Mouse (Mus musculus): ENCODE results near the gene Tmem63b. TPM values are rescaled to one million over a fixed set of nuclear protein-coding genes. Genes with fewer than 3 reads are reported as not detected.

Gene Tmem63b
- polyA plus RNA-seq, 1 experiment from 2014 or later: 40.4 TPM

- Histone ChIP-seq H3K4me3 (ENCODE audit: low read length) (peak overlapping the region; percentile 96), H3K9ac (ENCODE audit: low read length) (peak overlapping the region; percentile 91), H3K36me3 (ENCODE audit: control insufficient read depth, insufficient read depth) (no peaks in the 10 kb centered on the region), H3K27ac (ENCODE audit: low read length) (peak overlapping the region; percentile 81), H3K4me1 (ENCODE audit: control insufficient read depth, insufficient read depth, low read length) (peaks cover 29% of the 10 kb centered on the region), H3K27me3 (ENCODE audit: control insufficient read depth, insufficient read depth, low read length) (no peaks in the 10 kb centered on the region), H3K4me2 (ENCODE audit: low read depth, low read length) (peak overlapping the region; percentile 79), H3K9me3 (replicated peaks; ENCODE audit: control insufficient read depth, low read length) (no peaks in the 10 kb centered on the region)
- ATAC-seq (replicated peaks; ENCODE audit: extremely low read depth, insufficient read depth, low FRiP score): peak; percentile 46
- under 1% methylated on average over 57 of the region's 58 CpGs for WGBS
Observed at GRCm38 (mm10) chr17:45685171-45686092, 1.3 kb downstream of the Tmem63b start.

DNA sequence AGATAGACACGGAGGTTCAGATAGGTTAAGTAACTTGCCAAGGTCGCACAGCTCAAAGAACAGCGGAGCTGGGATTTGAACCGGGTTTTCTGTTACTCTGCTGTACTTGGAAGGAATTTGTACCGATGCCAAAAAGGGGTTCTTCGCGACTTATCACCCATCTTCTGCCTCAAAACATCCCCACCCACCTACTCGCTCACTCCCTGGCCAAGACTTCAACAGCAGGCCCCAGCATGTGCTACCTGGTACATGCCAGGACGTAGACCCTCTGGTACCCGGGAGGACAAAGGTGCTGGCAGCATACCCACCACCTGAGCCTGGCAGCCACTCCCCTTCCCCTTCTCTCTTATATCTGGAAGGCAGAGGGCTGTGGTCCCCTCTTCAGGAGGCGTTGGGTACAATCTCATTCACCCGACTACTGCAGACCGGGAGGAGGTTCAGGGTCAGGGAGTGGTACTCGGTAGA lies 2.0 kb downstream of the Tmem63b start:
- 44% methylated on average over 14 of the region's 14 CpGs for WGBS
- H3K4me2 ChIP-seq (ENCODE audit: low read depth, low read length): peak overlapping the region; percentile 79
- H3K27ac ChIP-seq (ENCODE audit: low read length): peak overlapping the region; percentile 81
- ATAC-seq (replicated peaks; ENCODE audit: extremely low read depth, insufficient read depth, low FRiP score): no peak
- peak overlapping the region; percentile 96 for H3K4me3 ChIP-seq (ENCODE audit: low read length)
- H3K27me3 ChIP-seq (ENCODE audit: control insufficient read depth, insufficient read depth, low read length): no peaks in the 10 kb centered on the region
- no peaks in the 10 kb centered on the region for H3K36me3 ChIP-seq (ENCODE audit: control insufficient read depth, insufficient read depth)
- H3K9me3 ChIP-seq (replicated peaks; ENCODE audit: control insufficient read depth, low read length): no peaks in the 10 kb centered on the region
- H3K4me1 ChIP-seq (ENCODE audit: control insufficient read depth, insufficient read depth, low read length): peaks cover 29% of the 10 kb centered on the region
- H3K9ac ChIP-seq (ENCODE audit: low read length): peak overlapping the region; percentile 91

- WGBS: 74% methylated on average over 4 of the region's 4 CpGs
- H3K36me3 ChIP-seq (ENCODE audit: control insufficient read depth, insufficient read depth): peaks cover 3% of the 10 kb centered on the region; the same call in 1 of the 2 replicates
- H3K4me3 ChIP-seq (ENCODE audit: low read length): no peak overlapping the region
- no peak overlapping the region for H3K9ac ChIP-seq (ENCODE audit: low read length)
- H3K27me3 ChIP-seq (ENCODE audit: control insufficient read depth, insufficient read depth, low read length): no peaks in the 10 kb centered on the region
- H3K4me2 ChIP-seq (ENCODE audit: low read depth, low read length): no peak overlapping the region
- no peaks in the 10 kb centered on the region for H3K9me3 ChIP-seq (replicated peaks; ENCODE audit: control insufficient read depth, low read length)
- ATAC-seq (replicated peaks; ENCODE audit: extremely low read depth, insufficient read depth, low FRiP score): no peak
- H3K4me1 ChIP-seq (ENCODE audit: control insufficient read depth, insufficient read depth, low read length): peaks cover 22% of the 10 kb centered on the region
- no peak overlapping the region for H3K27ac ChIP-seq (ENCODE audit: low read length)
Observed at GRCm38 (mm10) chr17:45682843-45683242, 3.9 kb downstream of the Tmem63b start.

DNA sequence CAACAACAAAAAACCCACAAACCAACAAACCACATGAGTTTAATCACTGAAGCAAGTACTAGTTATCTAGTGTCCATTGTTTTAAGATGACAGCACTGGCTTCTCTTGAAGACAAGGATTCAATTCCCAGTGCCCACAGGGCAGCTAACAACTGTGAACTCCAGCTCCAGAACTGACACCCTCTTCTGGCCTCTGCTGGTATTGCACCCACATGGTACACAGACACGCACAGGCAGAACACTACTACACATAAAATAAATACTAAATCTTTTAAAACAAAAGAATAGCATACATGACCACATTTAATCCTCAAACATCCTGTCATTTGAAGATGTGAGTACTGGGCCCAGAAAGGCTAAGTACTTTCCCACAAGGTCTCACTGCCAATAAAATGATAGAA lies 5.1 kb downstream of the Tmem63b start:
- no peak overlapping the region for H3K9ac ChIP-seq (ENCODE audit: low read length)
- no peaks in the 10 kb centered on the region for H3K27me3 ChIP-seq (ENCODE audit: control insufficient read depth, insufficient read depth, low read length)
- no peak overlapping the region for H3K4me2 ChIP-seq (ENCODE audit: low read depth, low read length)
- WGBS: 92% methylated on average over 1 of the region's 1 CpGs
- peaks cover 11% of the 10 kb centered on the region for H3K4me1 ChIP-seq (ENCODE audit: control insufficient read depth, insufficient read depth, low read length)
- ATAC-seq (replicated peaks; ENCODE audit: extremely low read depth, insufficient read depth, low FRiP score): no peak
- H3K9me3 ChIP-seq (replicated peaks; ENCODE audit: control insufficient read depth, low read length): no peaks in the 10 kb centered on the region
- no peak overlapping the region for H3K4me3 ChIP-seq (ENCODE audit: low read length)
- H3K36me3 ChIP-seq (ENCODE audit: control insufficient read depth, insufficient read depth): peaks cover 6% of the 10 kb centered on the region; the same call in 1 of the 2 replicates
- H3K27ac ChIP-seq (ENCODE audit: low read length): no peak overlapping the region

DNA sequence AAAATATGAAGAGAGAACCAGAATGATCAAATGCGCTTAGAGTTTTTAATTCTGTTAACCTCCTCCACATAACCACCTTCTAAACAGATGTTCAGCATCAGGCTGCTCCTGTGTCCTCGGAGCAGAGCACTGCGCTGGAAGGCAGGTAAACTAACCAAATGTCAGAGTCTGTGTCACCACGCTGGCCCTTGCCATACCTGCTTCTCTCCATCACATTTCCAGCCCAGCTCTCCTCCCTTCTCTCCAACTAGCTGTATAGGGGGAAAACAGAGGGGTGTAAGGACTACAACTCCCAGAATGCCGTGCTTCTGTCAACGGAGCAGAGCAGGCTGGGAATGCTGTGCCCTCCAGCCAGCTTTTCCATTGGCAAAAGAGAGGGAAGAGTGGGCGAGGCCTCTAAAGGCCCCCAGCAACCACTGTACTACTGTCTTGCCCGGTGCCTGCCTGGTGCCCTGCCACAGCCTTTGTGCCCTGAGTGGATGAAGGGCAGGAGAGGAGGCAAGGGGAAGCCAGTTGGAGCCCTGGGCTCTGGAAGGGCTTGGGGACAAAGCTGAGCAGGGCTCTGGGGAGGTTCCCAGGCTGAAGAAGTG lies 6.2 kb downstream of the Tmem63b start:
- Histone ChIP-seq H3K36me3 (ENCODE audit: control insufficient read depth, insufficient read depth) (peaks cover 8% of the 10 kb centered on the region), H3K4me1 (ENCODE audit: control insufficient read depth, insufficient read depth, low read length) (peaks cover 11% of the 10 kb centered on the region), H3K4me2 (ENCODE audit: low read depth, low read length) (peak overlapping the region; percentile 56), H3K27ac (ENCODE audit: low read length) (peak overlapping the region; percentile 61), H3K9ac (ENCODE audit: low read length) (peak overlapping the region; percentile 63), H3K4me3 (ENCODE audit: low read length) (peak overlapping the region; percentile 14; the same call in 1 of the 2 replicates), H3K9me3 (replicated peaks; ENCODE audit: control insufficient read depth, low read length) (no peaks in the 10 kb centered on the region), H3K27me3 (ENCODE audit: control insufficient read depth, insufficient read depth, low read length) (no peaks in the 10 kb centered on the region)
- 54% methylated on average over 8 of the region's 8 CpGs for WGBS
- ATAC-seq (replicated peaks; ENCODE audit: extremely low read depth, insufficient read depth, low FRiP score): peak; percentile 85

DNA sequence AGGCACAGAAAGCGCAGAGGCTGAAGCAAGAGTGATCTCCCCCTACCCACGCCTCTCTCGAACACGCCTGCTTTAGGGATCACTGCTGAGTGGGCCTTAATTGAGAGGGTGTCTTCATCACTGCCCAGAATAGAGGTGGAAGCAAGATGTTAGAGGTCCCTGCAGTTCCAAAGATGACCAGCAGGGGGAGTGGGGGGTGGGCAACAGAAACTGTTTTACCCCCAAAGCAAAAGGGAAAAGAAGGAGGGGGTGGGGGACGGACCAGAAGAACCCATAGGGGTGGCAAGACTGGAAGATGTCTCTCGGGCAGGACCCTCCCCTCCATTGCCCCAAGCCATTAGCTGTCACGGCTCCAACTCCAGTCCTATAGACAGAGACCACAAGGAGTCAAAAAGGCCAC lies 8.6 kb downstream of the Tmem63b start:
- H3K9ac ChIP-seq (ENCODE audit: low read length): no peak overlapping the region
- H3K9me3 ChIP-seq (replicated peaks; ENCODE audit: control insufficient read depth, low read length): no peaks in the 10 kb centered on the region
- no peak for ATAC-seq (replicated peaks; ENCODE audit: extremely low read depth, insufficient read depth, low FRiP score)
- H3K27me3 ChIP-seq (ENCODE audit: control insufficient read depth, insufficient read depth, low read length): no peaks in the 10 kb centered on the region
- H3K36me3 ChIP-seq (ENCODE audit: control insufficient read depth, insufficient read depth): peaks cover 13% of the 10 kb centered on the region
- 26% methylated on average over 7 of the region's 7 CpGs for WGBS
- no peak overlapping the region for H3K4me3 ChIP-seq (ENCODE audit: low read length)
- peaks cover 6% of the 10 kb centered on the region for H3K4me1 ChIP-seq (ENCODE audit: control insufficient read depth, insufficient read depth, low read length)
- H3K27ac ChIP-seq (ENCODE audit: low read length): no peak overlapping the region
- no peak overlapping the region for H3K4me2 ChIP-seq (ENCODE audit: low read depth, low read length)

- Histone ChIP-seq H3K27ac (ENCODE audit: low read length) (no peak overlapping the region), H3K4me3 (ENCODE audit: low read length) (no peak overlapping the region), H3K4me2 (ENCODE audit: low read depth, low read length) (no peak overlapping the region), H3K4me1 (ENCODE audit: control insufficient read depth, insufficient read depth, low read length) (no peaks in the 10 kb centered on the region), H3K9ac (ENCODE audit: low read length) (no peak overlapping the region), H3K27me3 (ENCODE audit: control insufficient read depth, insufficient read depth, low read length) (no peaks in the 10 kb centered on the region), H3K36me3 (ENCODE audit: control insufficient read depth, insufficient read depth) (peaks cover 17% of the 10 kb centered on the region), H3K9me3 (replicated peaks; ENCODE audit: control insufficient read depth, low read length) (no peaks in the 10 kb centered on the region)
- no peak for ATAC-seq (replicated peaks; ENCODE audit: extremely low read depth, insufficient read depth, low FRiP score)
- WGBS: 85% methylated on average over 2 of the region's 2 CpGs
Observed at GRCm38 (mm10) chr17:45672598-45672997, 14.1 kb downstream of the Tmem63b start.

DNA sequence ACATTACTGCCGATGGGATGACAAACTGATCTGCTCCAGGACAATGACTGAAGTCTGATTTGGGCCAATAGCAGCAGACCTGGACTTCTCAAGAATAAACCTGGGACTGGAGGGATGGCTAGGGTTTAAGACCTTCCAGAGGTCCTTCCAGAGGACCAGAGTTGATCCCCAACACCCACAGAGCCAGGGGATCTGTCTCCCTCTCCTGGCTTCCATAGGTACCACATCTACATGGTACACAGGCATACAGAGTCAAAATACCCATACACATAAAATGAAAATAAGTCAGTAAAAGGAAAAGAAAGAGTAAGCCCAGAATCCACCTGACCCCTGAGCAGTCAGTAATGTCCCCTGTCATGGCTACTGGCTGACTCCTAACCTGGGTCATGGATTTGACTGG lies 14.9 kb downstream of the Tmem63b start:
- H3K4me3 ChIP-seq (ENCODE audit: low read length): no peak overlapping the region
- 81% methylated on average over 1 of the region's 1 CpGs for WGBS
- no peaks in the 10 kb centered on the region for H3K4me1 ChIP-seq (ENCODE audit: control insufficient read depth, insufficient read depth, low read length)
- no peak overlapping the region for H3K9ac ChIP-seq (ENCODE audit: low read length)
- no peak overlapping the region for H3K27ac ChIP-seq (ENCODE audit: low read length)
- no peak overlapping the region for H3K4me2 ChIP-seq (ENCODE audit: low read depth, low read length)
- ATAC-seq (replicated peaks; ENCODE audit: extremely low read depth, insufficient read depth, low FRiP score): no peak
- no peaks in the 10 kb centered on the region for H3K9me3 ChIP-seq (replicated peaks; ENCODE audit: control insufficient read depth, low read length)
- no peaks in the 10 kb centered on the region for H3K27me3 ChIP-seq (ENCODE audit: control insufficient read depth, insufficient read depth, low read length)
- H3K36me3 ChIP-seq (ENCODE audit: control insufficient read depth, insufficient read depth): peaks cover 17% of the 10 kb centered on the region

- no peak overlapping the region for H3K9ac ChIP-seq (ENCODE audit: low read length)
- peaks cover 22% of the 10 kb centered on the region for H3K36me3 ChIP-seq (ENCODE audit: control insufficient read depth, insufficient read depth)
- H3K27ac ChIP-seq (ENCODE audit: low read length): no peak overlapping the region
- WGBS: 90% methylated on average over 10 of the region's 10 CpGs
- ATAC-seq (replicated peaks; ENCODE audit: extremely low read depth, insufficient read depth, low FRiP score): no peak
- H3K27me3 ChIP-seq (ENCODE audit: control insufficient read depth, insufficient read depth, low read length): no peaks in the 10 kb centered on the region
- no peak overlapping the region for H3K4me3 ChIP-seq (ENCODE audit: low read length)
- 0 out of 2 replicates have a peak, but pooled peaks cover 2% of the 10 kb centered on the region for H3K4me1 ChIP-seq (ENCODE audit: control insufficient read depth, insufficient read depth, low read length)
- H3K4me2 ChIP-seq (ENCODE audit: low read depth, low read length): no peak overlapping the region
- no peaks in the 10 kb centered on the region for H3K9me3 ChIP-seq (replicated peaks; ENCODE audit: control insufficient read depth, low read length)
Observed at GRCm38 (mm10) chr17:45667986-45668385, 18.7 kb downstream of the Tmem63b start.

Measured in heart, embryonic 16.5 days (tissue).